Mouse (Mus musculus) CD4-positive, CD25-positive, alpha-beta regulatory T cell, adult 4 months (primary cell): Measurements from ENCODE around the gene Fhdc1. TPM values are rescaled to one million over a fixed set of nuclear protein-coding genes. Genes with fewer than 3 reads are reported as not detected.
A peak's percentile ranks its signal among the peaks of the same experiment; 100 is the strongest.

Source experiments
- ATAC-seq: one replicate; pipeline ENCODE4 v1.8.0; 2017
- polyA plus RNA-seq, 2 experiments: library from polyadenylated mRNA; unstranded; fragments of 100-300 nt; shearing (Covaris generic); gene quantifications; one replicate each; pipeline ENCODE4 v1.2.1; 2017

Fhdc1 gene
- polyA plus RNA-seq, 2 experiments from 2014 or later, result 0.47 to 0.62 TPM

GRCm38 (mm10) chr3:84474398-84474797 lies 5.8 kb downstream of the Fhdc1 start:
- no peak for ATAC-seq

- no peak for ATAC-seq
Measured at GRCm38 (mm10) chr3:84472955-84473354, 7.3 kb downstream of the Fhdc1 start.

- ATAC-seq, result no peak
Measured at GRCm38 (mm10) chr3:84472527-84472926, 7.7 kb downstream of the Fhdc1 start.

GRCm38 (mm10) chr3:84471146-84471545 lies 9.1 kb downstream of the Fhdc1 start:
- ATAC-seq, result no peak

GRCm38 (mm10) chr3:84468111-84468453 lies 12.1 kb downstream of the Fhdc1 start:
- ATAC-seq, result no peak

GRCm38 (mm10) chr3:84467419-84468110 lies 12.7 kb downstream of the Fhdc1 start:
- no peak for ATAC-seq

GRCm38 (mm10) chr3:84465822-84466500 lies 14.3 kb downstream of the Fhdc1 start:
- ATAC-seq, result no peak

GRCm38 (mm10) chr3:84461687-84462086 lies 18.5 kb downstream of the Fhdc1 start:
- no peak for ATAC-seq

- peak; percentile 53 for ATAC-seq
Measured at GRCm38 (mm10) chr3:84460952-84461351, 19.3 kb downstream of the Fhdc1 start.

- peak; percentile 17 for ATAC-seq
Measured at GRCm38 (mm10) chr3:84460499-84460898, 19.7 kb downstream of the Fhdc1 start.

- ATAC-seq, result no peak
Measured at GRCm38 (mm10) chr3:84455733-84456417, 24.4 kb downstream of the Fhdc1 start.

- ATAC-seq, result no peak
Measured at GRCm38 (mm10) chr3:84450651-84451050, 29.6 kb downstream of the Fhdc1 start.

GRCm38 (mm10) chr3:84449015-84449414 lies 31.2 kb downstream of the Fhdc1 start:
- ATAC-seq, result no peak

GRCm38 (mm10) chr3:84447803-84448202 lies 32.4 kb downstream of the Fhdc1 start:
- ATAC-seq, result no peak

GRCm38 (mm10) chr3:84445838-84446237 lies 34.4 kb downstream of the Fhdc1 start:
- no peak for ATAC-seq

- no peak for ATAC-seq
Measured at GRCm38 (mm10) chr3:84442890-84443289, 37.3 kb downstream of the Fhdc1 start.

- no peak for ATAC-seq
Measured at GRCm38 (mm10) chr3:84439431-84440210, 40.6 kb downstream of the Fhdc1 start.

- ATAC-seq, result no peak
Measured at GRCm38 (mm10) chr3:84438840-84439239, 41.4 kb downstream of the Fhdc1 start.

GRCm38 (mm10) chr3:84438118-84438517 lies 42.1 kb downstream of the Fhdc1 start:
- no peak for ATAC-seq

GRCm38 (mm10) chr3:84436947-84437346 lies 43.3 kb downstream of the Fhdc1 start:
- no peak for ATAC-seq

- no peak for ATAC-seq
Measured at GRCm38 (mm10) chr3:84435288-84436043, 44.8 kb downstream of the Fhdc1 start.

GRCm38 (mm10) chr3:84432797-84433445 lies 47.3 kb downstream of the Fhdc1 start:
- ATAC-seq, result no peak
